Mouse (Mus musculus) midbrain, postnatal 0 days (tissue): Measurements from ENCODE around the gene Ttbk2. TPM values are rescaled to one million over a fixed set of nuclear protein-coding genes. Genes with fewer than 3 reads are reported as not detected.

Source experiments
- ATAC-seq: fragments of 200-750 bp; cut with Nextera tagmentation; 2 replicates; pipeline ENCODE4 v1.8.0; 2017; ENCODE audit warnings: moderate number of reproducible peaks, mild to moderate bottlenecking, moderate TSS enrichment, moderate library complexity; ENCODE audit not compliant: low FRiP score
- DNase-seq: peaks from one replicate; pipeline ENCODE4 v3.0.0-alpha.2; 2015; ENCODE audit warnings: low spot score
- H3K27ac ChIP-seq: fragments of 300-500 bp; sonication (generic); 2 replicates; pipeline ENCODE4 v1.5.1; 2014; ENCODE audit warnings: low read depth, mild to moderate bottlenecking, low read length, mixed read lengths
- H3K27me3 ChIP-seq: fragments of 300-500 bp; sonication (generic); 2 replicates; pipeline ENCODE4 v1.6.1; 2014; ENCODE audit warnings: low read length, control low read depth, mixed read lengths; ENCODE audit not compliant: insufficient read depth
- H3K36me3 ChIP-seq: fragments of 300-500 bp; sonication (generic); 2 replicates; pipeline ENCODE4 v1.6.1; 2014; ENCODE audit warnings: low read length, control low read depth, mixed read lengths; ENCODE audit not compliant: insufficient read depth
- H3K4me1 ChIP-seq: fragments of 300-500 bp; sonication (generic); 2 replicates; pipeline ENCODE4 v1.6.1; 2014; ENCODE audit warnings: mild to moderate bottlenecking, control low read depth, antibody characterized with exemption, low read length, mixed read lengths; ENCODE audit not compliant: insufficient read depth
- H3K4me2 ChIP-seq: fragments of 300-500 bp; sonication (generic); 2 replicates; pipeline ENCODE4 v1.6.1; 2014; ENCODE audit warnings: low read depth, mild to moderate bottlenecking, low read length, mixed read lengths; ENCODE audit not compliant: poor library complexity, severe bottlenecking
- H3K4me3 ChIP-seq: fragments of 300-500 bp; sonication (generic); 2 replicates; pipeline ENCODE4 v1.5.1; 2014; ENCODE audit warnings: low read depth, mild to moderate bottlenecking, low read length, moderate library complexity
- H3K9ac ChIP-seq: fragments of 300-500 bp; sonication (generic); replicated peaks from 2 replicates; pipeline ENCODE4 v1.6.1; 2014; ENCODE audit warnings: mild to moderate bottlenecking, low read length, moderate library complexity, mixed read lengths; ENCODE audit not compliant: poor library complexity, severe bottlenecking
- H3K9me3 ChIP-seq: fragments of 300-500 bp; sonication (generic); 2 replicates; pipeline ENCODE4 v1.6.1; 2016; ENCODE audit warnings: low read length, control low read depth
- CTCF ChIP-seq: IDR thresholded peaks from 2 replicates; pipeline ENCODE4 v1.5.1; 2016; ENCODE audit warnings: antibody characterized with exemption, mild to moderate bottlenecking
- WGBS: fragments of 180-500 bp; shearing (Covaris S2); extraction: QIAGEN DNeasy Blood & Tissue Kit; methylation state at CpG from one replicate; pipeline ENCODE4 v1.1.7; 2014; 5-methylcytosine and 5-hydroxymethylcytosine counted together
- polyA plus RNA-seq: library from polyadenylated mRNA; unstranded; fragments of >200 nt; fragmentation: Nextera tagmentation; extraction: Ambion mirVana; gene quantifications from 2 replicates; pipeline ENCODE4 v1.2.1, GENCODE M21; 2015
- total RNA-seq: library from RNA; depleted of rRNA; stranded (reverse); fragments of >200 nt; gene quantifications from 2 replicates; pipeline ENCODE4 v1.2.3, GENCODE M21; 2014

Gene Ttbk2
- total and polyA plus RNA-seq, 2 experiments from 2014 or later: 8.7 to 65.3 TPM

GRCm38 (mm10) chr2:120849449-120850423, 668 bp downstream of the Ttbk2 start, which contains the start of gene Cdan1:
Gene Cdan1 (minus strand): TSS chr2:120850128.
- H3K27ac ChIP-seq: peak within 1 kb of the TSS; percentile 89
- H3K9me3 ChIP-seq: no peaks in the 10 kb centered on the region
- TF ChIP-seq CTCF: no peak
- peak within 1 kb of the TSS; percentile 86 for H3K9ac ChIP-seq
- under 1% methylated on average over 60 of the region's 71 CpGs for WGBS
- peak within 1 kb of the TSS; percentile 95 for H3K4me3 ChIP-seq
- DNase-seq (peak; percentile 35), ATAC-seq (peak; percentile 71)
- no peaks in the 10 kb centered on the region for H3K4me1 ChIP-seq
- no peaks in the 10 kb centered on the region for H3K36me3 ChIP-seq
- H3K27me3 ChIP-seq: no peaks in the 10 kb centered on the region
- peak within 1 kb of the TSS; percentile 62 for H3K4me2 ChIP-seq

- Histone ChIP-seq H3K9ac (no peak overlapping the region), H3K4me2 (no peak overlapping the region), H3K36me3 (no peaks in the 10 kb centered on the region), H3K4me1 (no peaks in the 10 kb centered on the region), H3K27me3 (no peaks in the 10 kb centered on the region), H3K9me3 (no peaks in the 10 kb centered on the region), H3K4me3 (no peak overlapping the region), H3K27ac (no peak overlapping the region)
- WGBS: 100% methylated on average over 1 of the region's 1 CpGs
- no peak for DNase-seq
- ATAC-seq: no peak
- no peak for TF ChIP-seq CTCF
These were observed 5.1 kb downstream of the Ttbk2 start for GRCm38 (mm10) chr2:120845280-120845679.

- Histone ChIP-seq H3K9me3 (no peaks in the 10 kb centered on the region), H3K36me3 (no peaks in the 10 kb centered on the region), H3K27me3 (no peaks in the 10 kb centered on the region), H3K9ac (no peak overlapping the region), H3K4me3 (no peak overlapping the region), H3K4me2 (no peak overlapping the region), H3K4me1 (no peaks in the 10 kb centered on the region), H3K27ac (no peak overlapping the region)
- WGBS: 86% methylated on average over 4 of the region's 4 CpGs
- no peak for ATAC-seq
- no peak for TF ChIP-seq CTCF
- DNase-seq: no peak
These were observed 6.4 kb downstream of the Ttbk2 start for GRCm38 (mm10) chr2:120843990-120844389.

GRCm38 (mm10) chr2:120841211-120841610, 9.2 kb downstream of the Ttbk2 start:
- Histone ChIP-seq H3K4me1 (no peaks in the 10 kb centered on the region), H3K4me2 (no peak overlapping the region), H3K27me3 (no peaks in the 10 kb centered on the region), H3K36me3 (no peaks in the 10 kb centered on the region), H3K27ac (no peak overlapping the region), H3K9ac (no peak overlapping the region), H3K9me3 (no peaks in the 10 kb centered on the region), H3K4me3 (no peak overlapping the region)
- DNase-seq: no peak
- ATAC-seq: no peak
- no peak for TF ChIP-seq CTCF
- 83% methylated on average over 1 of the region's 1 CpGs for WGBS

- WGBS: 96% methylated on average over 4 of the region's 4 CpGs
- DNase-seq (no peak), ATAC-seq (no peak)
- H3K4me1 ChIP-seq: no peaks in the 10 kb centered on the region
- H3K9me3 ChIP-seq: no peaks in the 10 kb centered on the region
- H3K4me3 ChIP-seq: no peak overlapping the region
- no peak overlapping the region for H3K27ac ChIP-seq
- no peak overlapping the region for H3K9ac ChIP-seq
- no peak overlapping the region for H3K4me2 ChIP-seq
- H3K27me3 ChIP-seq: no peaks in the 10 kb centered on the region
- H3K36me3 ChIP-seq: 0 out of 2 replicates have a peak, but pooled peaks cover 3% of the 10 kb centered on the region
- TF ChIP-seq CTCF: no peak
These were observed 15.2 kb downstream of the Ttbk2 start for GRCm38 (mm10) chr2:120835167-120835566.

GRCm38 (mm10) chr2:120826936-120827638, 23.3 kb downstream of the Ttbk2 start:
- ATAC-seq (no peak), DNase-seq (no peak)
- Histone ChIP-seq H3K36me3 (0 out of 2 replicates have a peak, but pooled peaks cover 2% of the 10 kb centered on the region), H3K9ac (no peak overlapping the region), H3K9me3 (no peaks in the 10 kb centered on the region), H3K27me3 (no peaks in the 10 kb centered on the region), H3K4me3 (no peak overlapping the region), H3K27ac (no peak overlapping the region), H3K4me2 (no peak overlapping the region), H3K4me1 (no peaks in the 10 kb centered on the region)
- TF ChIP-seq CTCF: no peak
- WGBS: 28% methylated on average over 1 of the region's 1 CpGs
